Mouse (Mus musculus) embryonic stem cell, embryonic (primary cell): Measurements from ENCODE around the gene Gm45717.

Experiments
- CTCF ChIA-PET, 4 experiments: fragments of 300-600 bp in 2 of 4; fragments of 350-600 bp in 2 of 4; sonication (Branson Sonifier 250); formaldehyde crosslinking; loops; one replicate each; lab custom pipeline; 2022; ENCODE audit warnings: inconsistent platforms in 2 of 4; lab: Charles Lee
- POLR2A ChIA-PET, 4 experiments: fragments of 300-600 bp in 2 of 4; fragments of 350-600 bp in 2 of 4; sonication (Branson Sonifier 250); formaldehyde crosslinking; loops; one replicate each; lab custom pipeline; 2022; ENCODE audit warnings: antibody characterized with exemption in 4 of 4, inconsistent platforms in 1 of 4; lab: Charles Lee

The Gm45717 gene

DNA sequence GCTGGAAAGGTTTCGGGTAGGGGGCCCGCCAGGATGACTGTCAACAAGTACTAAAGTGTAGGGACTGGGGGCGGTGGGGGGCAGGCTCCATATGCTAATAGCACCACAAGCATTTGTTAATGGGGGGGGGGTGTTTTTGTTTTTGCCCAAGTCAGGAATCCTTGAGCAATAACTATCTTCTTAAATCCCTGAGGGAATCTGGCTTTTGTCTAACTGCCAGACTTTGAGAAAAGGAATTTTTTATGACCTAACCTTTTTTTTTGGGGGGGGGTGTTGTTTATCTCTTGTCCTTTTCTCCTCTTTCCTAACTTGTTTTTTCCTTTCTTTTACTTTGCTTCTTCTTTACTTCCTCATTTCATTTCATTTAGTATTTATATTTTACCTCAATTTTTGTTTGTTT is 19.7 kb upstream of the Gm45717 start:
- CTCF ChIA-PET: interaction anchor here (0.6 to 1.4 kb wide), 7 partner anchors 9 to 67 kb away, joined by 3 to 11 read pairs (median 5); partner anchors contain the start of gene Pgghg (in 1 of the 4)

DNA sequence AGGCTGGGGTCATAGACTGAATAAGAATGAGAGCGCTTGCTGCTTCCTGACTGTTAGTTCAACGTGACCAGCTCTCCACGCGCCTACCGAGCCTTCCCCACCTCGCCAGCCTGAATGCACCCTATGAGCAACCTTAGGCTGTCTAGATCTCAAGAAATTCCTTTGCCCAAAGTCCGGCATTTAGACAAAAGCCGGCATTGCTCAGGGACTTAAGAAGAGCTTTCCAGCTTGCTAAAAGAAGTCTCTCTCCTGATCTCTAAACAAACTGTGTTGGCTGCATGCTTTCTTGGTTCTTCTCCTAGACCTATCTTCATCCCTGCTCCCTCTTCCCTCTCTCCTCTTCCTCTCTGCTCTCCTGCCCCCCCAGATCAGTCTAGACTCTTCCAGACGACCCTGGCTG is 19.2 kb upstream of the Gm45717 start:
- CTCF ChIA-PET: interaction anchor here in 2 of 4 experiments (0.6 to 1.4 kb wide), 6 partner anchors 9 to 66 kb away, joined by 3 to 5 read pairs (median 3); partner anchors contain the start of gene Pgghg (in 1 of the 2)
- POLR2A ChIA-PET: interaction anchor here (1.0 to 4.6 kb wide), 18 partner anchors 8 to 173 kb away, joined by 3 to 38 read pairs (median 4); no protein-coding TSS in a partner anchor

More for the DNA sequence above, 19.7 kb upstream of the Gm45717 start:
- POLR2A ChIA-PET: interaction anchor here (0.7 to 4.6 kb wide), 17 partner anchors 8 to 97 kb away, joined by 3 to 38 read pairs (median 4); no protein-coding TSS in a partner anchor

DNA sequence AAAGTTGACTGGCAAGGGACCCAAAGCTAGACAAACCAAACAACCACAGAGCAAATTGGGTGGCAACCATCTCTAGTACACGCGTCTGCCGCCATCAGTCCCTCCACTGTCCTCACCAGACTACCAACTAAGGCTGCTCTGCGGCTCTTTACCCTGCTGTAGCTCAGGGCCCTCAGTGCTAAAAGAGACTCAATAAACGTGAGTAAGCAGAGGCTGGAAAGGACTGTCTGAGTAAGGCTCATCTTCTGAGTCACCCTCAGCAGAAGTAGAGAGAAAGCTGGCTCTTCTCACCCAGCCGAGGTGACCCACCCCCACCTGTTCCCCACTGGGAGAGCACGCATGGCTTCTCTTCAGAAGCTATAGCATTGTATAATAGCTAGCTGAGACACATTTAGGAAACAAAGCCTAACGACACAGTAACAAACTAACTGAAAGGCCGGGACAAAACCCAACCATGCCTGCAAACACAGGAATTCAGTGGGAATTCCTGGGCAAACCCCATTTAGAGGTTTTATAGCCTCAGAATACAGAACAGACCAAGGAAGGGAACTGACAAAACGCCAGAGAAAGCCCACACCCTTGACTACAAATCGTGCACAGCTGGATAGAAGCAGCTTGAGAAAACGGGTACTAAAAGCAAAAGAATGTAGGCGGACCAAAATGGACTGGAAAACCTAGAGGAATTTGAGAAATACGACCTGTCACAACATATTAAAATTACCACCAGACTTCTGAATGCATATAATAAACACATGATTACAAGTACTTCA is 17.8 kb upstream of the Gm45717 start:
- ChIA-PET POLR2A (interaction anchor here (0.5 to 4.6 kb wide), 34 partner anchors 8 to 1024 kb away, joined by 3 to 38 read pairs (median 4); partner anchors contain the start of gene Ptdss2 (in 1 of the 4)), CTCF (interaction anchor here in 2 of 4 experiments (1.0 to 1.3 kb wide), 2 partner anchors 64 to 65 kb away, joined by 3 to 4 read pairs; no protein-coding TSS in a partner anchor)

DNA sequence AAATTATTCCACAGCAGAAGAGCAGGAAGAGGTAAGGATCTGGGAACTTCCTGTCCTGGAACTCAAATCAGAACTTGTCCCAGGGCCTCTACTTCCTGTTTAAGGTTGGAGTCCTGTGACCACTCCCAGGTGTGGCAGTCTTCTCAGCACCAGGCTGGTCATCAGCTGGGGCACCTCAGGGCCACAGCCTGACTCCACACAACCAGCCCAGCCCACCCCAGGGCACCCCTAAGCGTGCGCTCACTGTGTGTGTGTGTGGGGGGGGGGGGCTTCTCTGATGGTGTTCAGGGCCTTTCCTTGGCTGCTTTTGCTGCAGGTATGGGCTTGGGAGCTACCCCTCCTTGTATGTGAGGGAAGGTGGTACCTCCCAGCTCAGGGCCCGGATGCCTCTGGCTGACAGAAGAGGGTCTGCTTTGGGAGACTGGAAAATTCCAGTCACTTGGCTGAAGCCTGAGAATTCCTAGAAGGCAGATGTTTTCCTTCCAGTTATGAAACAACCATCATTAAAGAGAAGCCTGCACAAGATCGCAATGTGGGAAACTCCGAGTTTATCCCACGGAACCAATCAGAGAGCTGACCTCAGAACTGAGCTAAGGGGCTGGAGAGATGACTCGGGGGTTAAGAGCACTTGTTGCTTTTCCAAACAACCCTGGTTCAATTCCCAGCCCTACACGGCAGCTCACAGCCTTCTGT is 15.9 kb upstream of the Gm45717 start:
- CTCF ChIA-PET: interaction anchor here in 3 of 4 experiments (0.6 to 1.5 kb wide), 9 partner anchors 9 to 1109 kb away, joined by 3 to 11 read pairs (median 3); no protein-coding TSS in a partner anchor
- POLR2A ChIA-PET: interaction anchor here in 3 of 4 experiments (0.7 to 5.5 kb wide), 27 partner anchors 9 to 222 kb away, joined by 3 to 79 read pairs (median 4); partner anchors contain the start of genes Hras (in 1 of the 3), Ifitm2 (in 1 of the 3), Ifitm3 (in 1 of the 3) and Lrrc56 (in 1 of the 3)

DNA sequence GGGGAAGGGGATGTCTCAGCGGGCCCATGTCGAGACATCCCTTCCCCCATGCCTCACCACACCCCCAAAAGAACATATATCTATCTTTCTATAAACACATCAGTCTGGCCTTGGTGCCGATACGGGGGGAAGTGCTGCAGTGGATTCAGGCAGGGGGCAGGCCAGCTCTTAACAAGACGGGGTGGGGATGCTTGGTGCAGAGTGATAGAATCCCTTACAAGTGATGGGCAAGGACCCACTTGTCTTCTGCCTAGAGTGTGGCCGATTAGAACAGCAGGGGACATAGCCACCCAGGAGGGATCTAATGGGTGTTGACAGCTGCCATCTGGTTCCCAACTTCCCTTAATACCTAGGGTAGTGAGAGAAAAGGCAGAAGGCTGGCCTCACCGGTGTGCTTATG is 15.2 kb upstream of the Gm45717 start:
- POLR2A ChIA-PET: interaction anchor here in 3 of 4 experiments (0.6 to 5.5 kb wide), 24 partner anchors 8 to 152 kb away, joined by 3 to 79 read pairs (median 4); partner anchors contain the start of genes Ifitm2 (in 1 of the 3) and Pgghg (in 1 of the 3)
- CTCF ChIA-PET: interaction anchor here in 2 of 4 experiments (0.9 to 1.6 kb wide), 6 partner anchors 11 to 80 kb away, joined by 3 to 4 read pairs (median 3); no protein-coding TSS in a partner anchor

DNA sequence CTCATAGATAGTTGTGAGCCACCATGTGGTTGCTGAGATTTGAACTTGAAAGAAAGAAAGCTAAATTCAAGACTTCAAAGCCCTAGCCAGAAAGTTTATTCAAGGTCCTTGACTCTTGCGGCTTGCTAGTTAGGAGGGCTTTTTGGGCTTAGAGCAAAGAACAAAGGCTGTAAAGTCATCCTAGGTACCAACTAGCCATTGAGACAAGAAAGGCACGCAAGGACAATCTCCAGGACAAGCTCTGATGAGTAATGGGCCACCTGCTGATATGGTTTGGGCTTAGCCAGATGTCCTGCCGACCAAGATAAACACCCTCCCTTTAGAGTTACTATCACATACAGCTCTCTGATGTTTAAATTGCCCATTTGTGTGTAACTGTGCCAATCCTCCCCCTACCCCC is 13.0 kb upstream of the Gm45717 start:
- POLR2A ChIA-PET: interaction anchor here in 2 of 4 experiments (0.7 to 5.5 kb wide), 13 partner anchors 9 to 289 kb away, joined by 3 to 79 read pairs (median 9); partner anchors contain the start of gene Ifitm2 (in 1 of the 2)
- CTCF ChIA-PET: interaction anchor here in 1 of 4 experiments (1.4 to 1.6 kb wide), 2 partner anchors 9 to 60 kb away, joined by 3 to 7 read pairs; no protein-coding TSS in a partner anchor

DNA sequence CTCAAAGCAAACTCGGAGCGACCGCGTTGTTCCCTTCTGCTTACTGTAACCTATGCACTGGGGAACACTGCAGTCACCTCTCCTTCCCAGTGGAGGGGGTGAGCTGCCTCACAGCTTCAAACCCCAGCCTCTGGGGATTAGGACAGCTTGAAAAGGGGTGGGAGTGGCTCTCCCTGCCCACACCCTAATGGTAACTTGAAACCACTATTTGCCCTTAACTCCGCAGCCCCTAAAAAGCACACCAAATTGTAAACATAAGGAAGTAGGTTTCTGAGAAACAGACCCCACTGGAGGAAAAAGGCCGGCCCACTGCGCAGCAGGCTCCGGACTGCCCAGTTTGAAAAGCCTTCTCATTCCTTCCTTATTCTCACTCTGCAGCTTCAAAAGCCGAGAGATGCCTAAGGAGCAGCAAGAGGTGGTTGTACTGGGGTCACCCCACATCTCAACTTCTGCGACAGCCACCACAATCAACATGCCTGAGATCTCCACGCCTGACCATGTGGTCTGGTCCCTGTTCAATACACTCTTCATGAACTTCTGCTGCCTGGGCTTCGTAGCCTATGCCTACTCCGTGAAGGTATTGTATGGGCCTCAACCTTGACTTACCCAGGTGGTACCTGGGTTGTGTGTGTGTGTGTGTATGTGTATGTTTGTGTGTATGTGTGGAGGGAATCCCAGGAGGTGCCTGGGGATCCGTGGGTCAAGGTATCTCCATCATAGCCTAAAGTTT is 12.3 kb upstream of the Gm45717 start:
- ChIA-PET CTCF (interaction anchor here (0.6 to 1.6 kb wide), 20 partner anchors 9 to 594 kb away, joined by 3 to 10 read pairs (median 3); partner anchors contain the start of gene Ifitm2 (in 1 of the 4)), POLR2A (interaction anchor here (0.5 to 5.5 kb wide), 45 partner anchors 8 to 507 kb away, joined by 3 to 79 read pairs (median 4); partner anchors contain the start of genes Ifitm2 (in 2 of the 4), Pgghg (in 2 of the 4), B4galnt4 (in 1 of the 4) and Gm45717 (in 1 of the 4))

DNA sequence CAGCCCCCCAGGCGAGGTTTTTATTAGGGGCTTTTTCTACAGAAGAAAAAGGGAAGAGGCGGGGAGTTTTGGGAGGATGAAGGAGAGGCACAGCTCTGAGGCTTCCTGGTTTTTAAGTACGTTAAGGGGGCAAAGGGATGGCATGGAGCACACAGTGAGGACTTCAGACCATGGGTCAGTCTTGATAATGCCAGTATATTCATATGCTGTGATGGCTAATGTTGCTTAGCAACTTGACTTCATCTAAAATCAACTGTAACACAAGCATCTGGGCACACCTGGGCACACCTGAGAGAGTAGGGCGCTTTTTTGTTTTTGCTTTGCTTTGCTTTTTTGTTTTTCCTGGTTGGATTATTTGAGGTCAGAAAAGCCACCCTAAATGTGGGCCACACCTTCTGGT is 11.2 kb upstream of the Gm45717 start, which contains the start of gene Ifitm1:
Gene Ifitm1, plus strand, starts transcription at position 301 of the 400 bp plus-strand sequence.
- ChIA-PET CTCF (interaction anchor here (0.6 to 1.3 kb wide), 9 partner anchors 8 to 231 kb away, joined by 3 to 10 read pairs (median 4); partner anchors contain the start of gene Pgghg (in 1 of the 4)), POLR2A (interaction anchor here (0.6 to 5.5 kb wide), 24 partner anchors 7 to 697 kb away, joined by 3 to 79 read pairs (median 4); partner anchors contain the start of genes Ifitm2 (in 2 of the 4), B4galnt4 (in 1 of the 4), Gm45717 (in 1 of the 4) and Pgghg (in 1 of the 4))

DNA sequence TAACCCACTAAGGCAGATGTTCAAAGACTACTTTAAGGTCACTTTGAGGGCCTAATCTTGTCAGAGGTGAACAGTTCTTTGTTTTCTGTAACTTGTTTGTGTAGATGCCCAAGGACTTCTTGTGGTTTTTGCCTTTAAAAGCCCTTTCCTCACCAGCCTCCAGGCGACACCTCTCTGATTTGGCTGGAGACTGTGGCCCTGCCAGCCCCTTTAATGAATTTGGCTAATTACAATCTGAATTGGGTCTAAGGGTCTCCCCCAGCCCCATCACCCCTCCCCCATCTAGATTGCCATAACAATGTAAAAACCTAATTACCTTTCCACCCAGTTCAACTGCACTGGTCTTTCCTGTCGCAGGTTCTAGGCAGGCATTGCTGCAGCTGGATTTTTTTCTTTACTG is 7.0 kb upstream of the Gm45717 start:
- CTCF ChIA-PET: interaction anchor here in 2 of 4 experiments (0.6 to 0.7 kb wide), 2 partner anchors 9 to 161 kb away, joined by 3 to 4 read pairs; no protein-coding TSS in a partner anchor
- POLR2A ChIA-PET: interaction anchor here (0.6 to 7.8 kb wide), 25 partner anchors 7 to 1016 kb away, joined by 3 to 79 read pairs (median 4); partner anchors contain the start of genes Ifitm1 (in 1 of the 4), Pgghg (in 1 of the 4) and Scgb1c1 (in 1 of the 4)

DNA sequence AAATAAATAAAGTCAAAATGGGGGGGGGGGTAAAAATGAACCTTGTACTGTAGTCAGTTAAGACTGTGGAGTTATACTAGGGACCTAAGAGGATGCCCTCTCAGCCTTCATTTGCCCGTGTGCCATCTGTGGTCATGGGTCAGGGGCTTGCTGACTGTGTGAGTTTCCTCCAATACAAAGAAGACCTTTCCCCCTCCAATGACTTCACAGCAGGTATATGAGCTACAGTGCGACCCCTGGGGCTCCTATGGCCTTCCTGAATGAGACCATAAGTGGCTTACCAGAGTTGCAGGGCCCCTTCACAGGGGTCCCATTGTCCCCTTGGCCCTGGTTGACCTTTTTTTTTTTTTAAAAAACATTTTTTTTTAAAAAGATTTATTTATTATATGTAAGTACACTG is 5.7 kb upstream of the Gm45717 start:
- CTCF ChIA-PET: interaction anchor here in 2 of 4 experiments (0.6 to 0.8 kb wide), 2 partner anchors 20 to 52 kb away, joined by 4 to 7 read pairs; partner anchors contain the start of gene Pgghg (in 1 of the 2)
- POLR2A ChIA-PET: interaction anchor here in 2 of 4 experiments (0.6 to 7.8 kb wide), 11 partner anchors 8 to 161 kb away, joined by 3 to 79 read pairs (median 4); partner anchors contain the start of genes Ifitm1 (in 1 of the 2), Pgghg (in 1 of the 2) and Ptdss2 (in 1 of the 2)

DNA sequence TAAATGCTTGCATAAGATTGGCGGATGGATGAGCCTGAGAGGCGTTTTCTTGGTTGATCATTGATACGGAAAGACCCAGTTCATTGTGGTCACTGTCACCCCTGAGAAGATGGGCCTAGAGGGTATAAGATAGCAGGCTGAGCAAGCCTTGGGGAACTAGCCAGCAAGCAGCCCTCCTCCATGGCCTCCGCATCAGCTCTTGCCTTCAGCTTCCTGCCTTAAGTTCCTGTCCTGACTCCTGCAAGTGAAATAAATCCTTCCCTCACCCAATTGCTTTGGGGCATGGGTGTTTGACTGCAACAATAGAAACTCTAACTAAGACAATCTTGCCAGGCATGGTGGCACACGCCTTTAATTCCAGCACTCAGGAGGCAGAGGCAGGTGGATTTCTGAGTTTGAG is 4.3 kb upstream of the Gm45717 start:
- ChIA-PET CTCF (interaction anchor here (0.6 to 3.6 kb wide), 36 partner anchors 8 to 217 kb away, joined by 3 to 30 read pairs (median 5); partner anchors contain the start of genes Pgghg (in 1 of the 4) and Scgb1c1 (in 1 of the 4)), POLR2A (interaction anchor here (0.6 to 7.8 kb wide), 94 partner anchors 7 to 942 kb away, joined by 3 to 79 read pairs (median 5); partner anchors contain the start of genes Ifitm1 (in 3 of the 4), Pgghg (in 3 of the 4), B4galnt4 (in 2 of the 4) and Hras (in 2 of the 4))

DNA sequence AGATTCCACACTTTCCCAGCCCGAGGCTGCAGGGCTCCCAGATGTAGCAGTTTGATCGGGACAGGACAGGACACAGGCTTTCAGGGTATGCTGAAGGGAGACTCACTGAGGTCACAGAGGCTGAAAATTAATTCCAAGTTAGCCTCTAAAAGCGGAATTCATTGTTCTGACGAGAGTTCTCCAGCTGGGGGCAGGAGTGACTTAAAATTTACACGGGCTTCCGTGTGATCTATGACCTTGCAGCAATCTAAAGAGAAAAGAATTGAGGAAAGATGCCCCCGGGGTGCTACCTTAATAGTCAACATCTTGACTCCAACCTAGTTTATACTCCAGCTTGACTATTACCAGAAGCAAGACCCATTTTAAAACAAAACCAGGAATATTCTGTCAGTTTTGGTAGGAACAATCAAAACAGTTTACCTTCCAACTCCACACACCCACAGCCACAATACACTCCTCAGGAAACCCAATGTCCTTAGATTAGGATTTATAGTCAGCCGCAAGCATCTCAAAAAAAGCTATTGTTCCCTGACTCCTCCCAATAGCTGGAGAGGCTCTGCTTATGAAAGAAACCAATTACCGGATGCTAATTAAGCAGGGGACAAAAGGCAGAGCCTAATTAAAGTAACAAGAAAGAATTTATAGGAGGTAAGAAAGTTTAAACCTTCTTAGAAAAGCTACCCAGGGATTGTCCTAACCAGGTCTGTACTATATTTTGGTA is 3.6 kb upstream of the Gm45717 start:
- ChIA-PET CTCF (interaction anchor here (0.6 to 3.6 kb wide), 44 partner anchors 8 to 217 kb away, joined by 3 to 30 read pairs (median 5); partner anchors contain the start of genes Pgghg (in 1 of the 4) and Scgb1c1 (in 1 of the 4)), POLR2A (interaction anchor here (0.5 to 7.8 kb wide), 110 partner anchors 8 to 943 kb away, joined by 3 to 79 read pairs (median 5); partner anchors contain the start of genes Ifitm1 (in 3 of the 4), Pgghg (in 3 of the 4), Rassf7 (in 3 of the 4) and B4galnt4 (in 2 of the 4))

DNA sequence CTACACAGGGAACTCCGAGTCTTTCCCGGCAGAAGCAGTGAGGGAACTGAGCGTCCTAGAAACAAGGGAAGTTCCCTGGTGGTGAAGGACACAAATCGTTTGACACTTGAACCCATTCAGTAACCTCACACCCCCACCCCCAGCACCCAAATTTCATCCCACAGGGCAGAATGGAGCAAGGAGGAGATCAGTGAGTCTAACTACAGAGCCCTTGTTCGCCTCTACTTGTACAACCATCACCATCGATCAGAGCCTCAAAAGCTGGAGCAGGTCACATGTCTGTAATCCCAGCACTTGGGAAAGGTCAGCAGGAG is 776 bp upstream of the Gm45717 start:
- ChIA-PET CTCF (interaction anchor here in 2 of 4 experiments (0.8 to 1.5 kb wide), 4 partner anchors 11 to 92 kb away, joined by 3 to 7 read pairs (median 3); partner anchors contain the start of gene Pgghg (in 1 of the 2)), POLR2A (interaction anchor here (0.6 to 7.8 kb wide), 32 partner anchors 11 to 449 kb away, joined by 3 to 79 read pairs (median 4); partner anchors contain the start of genes Ifitm1 (in 2 of the 4), Pgghg (in 2 of the 4), Psmd13 (in 2 of the 4) and Sirt3 (in 2 of the 4))

DNA sequence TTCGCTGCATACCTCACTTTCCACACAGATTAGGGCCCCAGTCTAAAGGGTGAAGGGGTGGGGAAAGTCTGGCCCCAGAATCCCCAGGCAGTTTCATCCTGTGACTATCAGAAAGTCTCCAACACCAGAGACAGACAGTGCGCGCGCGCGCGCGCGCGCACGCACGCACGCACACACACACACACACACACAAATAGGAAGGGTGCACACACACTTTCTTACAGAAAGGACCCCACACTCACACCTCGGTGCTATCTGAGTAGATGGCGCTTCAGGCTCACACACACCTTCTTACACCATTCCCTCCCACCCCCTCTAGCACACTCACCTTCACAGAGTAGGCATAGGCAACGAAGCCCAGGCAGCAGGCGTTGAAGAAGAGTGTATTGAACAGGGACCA is 395 bp downstream of the Gm45717 start:
- CTCF ChIA-PET: interaction anchor here in 3 of 4 experiments (0.6 to 1.7 kb wide), 5 partner anchors 13 to 161 kb away, joined by 3 to 12 read pairs (median 4); partner anchors contain the start of gene Pgghg (in 1 of the 3)
- POLR2A ChIA-PET: interaction anchor here in 2 of 4 experiments (0.9 to 5.0 kb wide), 17 partner anchors 11 to 168 kb away, joined by 3 to 45 read pairs (median 5); partner anchors contain the start of genes Pgghg (in 2 of the 2), Ptdss2 (in 2 of the 2), Ifitm1 (in 1 of the 2) and Ifitm3 (in 1 of the 2)
